Mouse (Mus musculus): ENCODE results near the gene Plekhg5. TPM values are rescaled to one million over a fixed set of nuclear protein-coding genes. Genes with fewer than 3 reads are reported as not detected.

Gene Plekhg5
- total RNA-seq, 2 experiments from 2014 or later: 21.2 to 25.7 TPM

DNA sequence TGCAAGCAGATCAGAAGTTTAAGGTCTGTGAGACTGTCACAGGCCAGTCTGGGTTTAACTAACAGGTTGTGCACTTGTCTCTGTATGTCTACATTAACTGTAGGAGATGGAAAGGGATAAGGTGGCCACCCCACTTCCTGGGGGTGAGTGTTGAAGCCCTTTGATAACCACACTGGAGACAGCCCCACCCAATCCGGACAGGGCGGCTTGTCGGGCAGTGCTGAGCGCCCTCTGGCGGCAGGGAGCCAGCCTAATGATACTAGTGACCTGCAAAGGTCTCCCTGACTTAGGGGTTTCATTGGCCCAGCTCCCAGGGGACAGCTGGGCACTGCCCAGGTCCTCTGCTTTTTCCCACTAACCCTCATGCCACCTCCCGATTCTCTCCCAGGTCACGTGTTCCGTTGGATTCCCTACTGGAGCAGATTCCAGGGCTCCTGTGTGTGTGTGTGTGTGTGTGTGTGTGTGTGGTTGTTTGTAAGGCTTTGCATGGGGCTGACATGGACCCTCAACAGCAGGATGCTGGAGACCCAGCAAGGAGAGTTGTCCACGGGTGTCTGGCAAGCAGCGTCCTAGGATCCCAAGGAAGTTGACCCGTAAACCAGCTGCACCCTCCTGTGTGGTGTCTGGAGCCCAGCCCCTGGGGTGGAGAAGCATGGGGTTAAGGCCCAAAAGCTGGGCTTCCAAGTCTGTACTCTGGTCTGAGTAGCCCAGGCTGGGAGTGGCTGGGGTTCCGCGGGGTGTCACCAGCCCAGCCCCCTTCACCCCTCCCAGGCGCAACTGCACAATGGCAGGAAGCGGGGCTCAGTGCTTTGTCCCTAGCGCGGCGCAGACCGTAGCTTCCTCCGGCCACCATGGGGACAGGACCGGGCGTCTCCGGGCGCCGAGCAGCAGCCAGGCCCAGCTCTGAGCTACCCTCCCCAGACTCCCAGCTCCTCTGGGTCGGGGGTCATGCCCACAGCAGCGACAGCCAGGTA, 23.9 kb downstream of the Plekhg5 start:
- intact Hi-C loops (cut with DNase I): no loop called here
- peak; percentile 76 for DNase-seq

DNA sequence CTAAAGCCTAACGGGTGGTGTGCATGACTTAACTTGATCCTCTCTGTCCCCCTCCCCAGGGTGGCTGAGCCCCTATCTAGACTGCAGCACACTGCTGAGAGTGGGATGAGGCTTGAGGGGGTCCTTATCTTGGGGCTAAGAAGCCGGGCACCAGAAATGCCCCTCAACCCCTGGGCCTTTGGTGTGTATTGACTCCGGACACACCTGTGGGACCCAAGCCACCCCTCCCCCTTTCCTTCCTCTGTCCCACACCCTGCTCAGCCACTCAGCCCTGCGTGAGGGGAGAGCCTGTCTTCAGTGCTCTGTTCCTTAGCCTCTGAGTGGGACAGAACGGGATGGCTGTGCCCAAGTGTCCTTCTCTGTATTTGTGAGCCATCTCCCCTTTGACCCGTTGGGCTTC, 24.6 kb downstream of the Plekhg5 start:
- DNase-seq: no peak

DNA sequence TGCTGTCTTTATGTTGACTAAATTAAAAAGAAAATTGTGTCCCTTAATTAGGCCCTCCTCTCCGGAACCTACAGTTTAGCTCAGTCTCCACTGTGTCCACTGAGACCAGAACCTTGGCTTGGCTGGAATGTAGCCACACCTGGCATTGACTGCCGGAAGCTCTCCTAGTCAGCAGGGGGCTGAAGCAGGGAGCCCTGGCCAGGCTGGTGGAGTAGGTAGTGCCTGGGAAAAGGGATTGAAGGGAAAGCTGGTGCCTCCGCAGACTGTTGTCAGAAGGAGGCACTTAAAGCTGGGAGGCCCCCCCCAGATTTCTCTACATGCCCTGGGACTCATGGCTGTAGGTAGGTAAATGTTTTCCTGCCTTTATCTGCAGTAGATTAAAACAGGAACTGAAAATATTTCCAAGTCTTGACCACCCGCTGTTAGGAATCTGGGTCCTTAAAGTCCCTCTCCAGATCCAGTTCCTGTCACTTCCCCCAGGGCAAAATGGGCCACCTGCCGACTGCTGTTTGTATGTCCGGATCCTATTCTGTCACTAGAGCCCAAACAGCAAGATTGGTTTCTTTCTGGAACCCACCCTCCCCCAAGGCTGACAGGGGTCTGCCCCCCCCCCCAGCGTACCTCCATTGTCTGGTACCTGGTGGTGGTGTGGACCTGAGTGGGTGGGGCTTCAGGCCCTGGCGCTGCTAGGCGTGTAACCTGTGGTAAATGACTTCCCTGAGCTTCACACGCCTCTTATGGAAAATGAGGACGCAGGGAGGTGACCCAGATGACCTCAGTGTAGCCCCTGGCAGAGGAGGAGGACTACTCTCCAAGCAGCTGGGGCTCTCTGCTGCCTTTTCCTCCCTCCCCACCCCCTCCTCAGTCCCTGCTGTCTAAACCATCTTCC, 25.9 kb downstream of the Plekhg5 start:
- DNase-seq: no peak
- intact Hi-C loops (cut with DNase I): no loop called here

More for the DNA sequence above, 24.6 kb downstream of the Plekhg5 start:
- intact Hi-C loops (cut with DNase I): no loop called here

DNA sequence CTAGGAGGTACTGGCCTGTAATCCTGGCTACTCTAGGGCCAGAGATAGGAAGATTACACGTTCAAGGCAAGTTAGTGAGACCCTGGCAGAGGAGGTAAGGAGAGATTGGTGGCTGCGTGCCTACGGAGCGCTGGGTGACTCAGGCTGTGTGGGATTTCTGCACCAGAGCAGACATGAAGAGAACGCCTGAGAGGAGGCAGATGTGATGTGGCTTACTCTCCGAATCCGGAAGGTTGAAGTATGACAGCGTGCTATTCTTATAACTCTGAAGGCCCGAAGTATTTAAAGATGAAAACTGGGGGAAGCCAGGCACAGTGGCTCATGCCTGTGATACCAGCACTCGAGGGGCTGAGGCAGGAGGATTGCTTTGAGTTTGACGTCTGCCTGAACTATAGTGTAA, 28.2 kb downstream of the Plekhg5 start:
- no peak for DNase-seq
- intact Hi-C loops (cut with DNase I): no loop called here

DNA sequence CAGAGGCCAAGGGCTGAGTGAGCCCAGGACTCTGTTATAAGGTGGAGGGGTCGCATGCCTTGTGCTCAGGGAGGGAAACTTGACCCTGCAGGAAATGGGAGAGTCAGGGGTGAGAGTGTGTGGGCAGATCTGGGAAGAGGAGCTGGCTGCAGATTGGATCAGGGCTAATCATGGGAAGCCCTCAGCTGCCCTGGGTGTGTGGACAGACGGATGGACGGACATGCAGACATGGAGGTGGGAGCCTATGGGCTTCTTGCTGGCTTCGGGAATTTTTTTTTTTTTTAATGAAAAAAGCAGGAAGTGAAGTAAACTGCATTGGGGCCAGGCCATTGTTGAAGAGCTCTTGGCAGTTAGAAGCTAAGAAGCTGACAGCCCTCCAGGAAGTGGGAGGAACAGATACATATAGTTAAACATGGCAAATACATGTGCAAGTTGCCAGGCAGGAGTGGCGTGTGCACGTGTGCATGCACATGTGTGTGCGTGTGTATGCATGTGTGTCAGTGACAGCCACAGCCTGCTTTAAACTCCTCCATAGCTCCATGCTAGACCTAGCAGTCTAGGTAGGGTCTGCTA, 28.9 kb downstream of the Plekhg5 start:
- DNase-seq: no peak
- intact Hi-C loops (cut with DNase I): no loop called here

DNA sequence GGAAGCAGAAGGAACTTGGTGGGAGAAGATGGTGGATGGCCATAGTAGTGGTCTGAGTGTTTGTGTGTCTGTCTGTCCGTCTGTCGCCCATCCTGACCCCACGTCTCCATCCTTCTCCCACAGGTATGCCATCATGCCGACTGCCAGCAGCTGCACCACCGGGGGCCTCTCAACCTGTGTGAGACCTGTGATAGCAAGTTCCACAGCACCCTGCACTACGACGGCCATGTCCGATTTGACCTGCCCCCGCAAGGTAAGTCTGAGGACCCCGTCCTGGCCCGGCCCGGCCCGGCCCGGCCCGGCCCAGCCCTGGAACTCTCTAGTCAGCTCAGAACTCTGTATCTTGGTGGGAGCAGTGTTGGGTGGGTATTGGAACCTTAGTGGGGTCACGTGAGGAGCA, 29.6 kb downstream of the Plekhg5 start:
- DNase-seq: no peak
- intact Hi-C loops (cut with DNase I): no loop called here

DNA sequence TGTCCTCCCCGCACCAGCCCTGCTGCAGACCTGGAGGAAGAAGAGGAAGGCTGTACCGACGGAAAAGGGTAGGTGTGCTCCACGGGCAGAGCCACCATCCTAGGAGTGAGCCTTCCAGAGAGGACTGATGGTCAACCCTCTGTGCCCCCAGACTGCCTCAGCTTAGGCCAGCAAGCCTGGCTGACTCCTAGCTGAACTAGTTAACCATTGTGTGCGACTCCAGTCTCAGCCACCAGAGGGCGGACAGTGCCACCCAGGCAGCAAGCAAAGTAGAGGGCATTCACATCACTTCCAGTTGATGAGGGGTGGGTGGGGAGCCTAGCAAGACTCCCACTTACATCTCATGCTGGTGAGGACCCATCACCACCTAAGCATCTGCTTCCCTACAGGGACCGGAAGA, 30.7 kb downstream of the Plekhg5 start:
- DNase-seq: peak; percentile 79
- intact Hi-C loops (cut with DNase I): no loop called here

DNA sequence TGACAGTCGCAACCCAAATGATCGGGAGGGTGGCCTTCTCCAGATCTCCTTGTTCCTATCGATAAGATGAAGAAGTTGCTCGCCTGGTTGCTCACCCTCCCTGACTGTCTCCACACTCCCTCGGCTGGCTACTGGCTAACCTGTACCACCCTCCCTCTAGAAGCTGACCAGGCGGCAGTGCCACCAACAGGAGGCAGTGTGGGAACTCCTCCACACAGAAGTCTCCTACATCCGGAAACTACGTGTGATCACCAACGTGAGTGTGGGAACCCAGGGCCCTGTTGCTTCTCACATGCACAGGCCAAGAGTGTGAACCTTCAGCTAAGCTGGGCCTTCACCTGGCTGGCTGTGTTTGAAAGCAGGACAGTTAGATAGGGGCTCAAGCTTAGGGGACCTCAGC, 34.4 kb downstream of the Plekhg5 start:
- DNase-seq: no peak
- intact Hi-C loops (cut with DNase I): no loop called here

DNA sequence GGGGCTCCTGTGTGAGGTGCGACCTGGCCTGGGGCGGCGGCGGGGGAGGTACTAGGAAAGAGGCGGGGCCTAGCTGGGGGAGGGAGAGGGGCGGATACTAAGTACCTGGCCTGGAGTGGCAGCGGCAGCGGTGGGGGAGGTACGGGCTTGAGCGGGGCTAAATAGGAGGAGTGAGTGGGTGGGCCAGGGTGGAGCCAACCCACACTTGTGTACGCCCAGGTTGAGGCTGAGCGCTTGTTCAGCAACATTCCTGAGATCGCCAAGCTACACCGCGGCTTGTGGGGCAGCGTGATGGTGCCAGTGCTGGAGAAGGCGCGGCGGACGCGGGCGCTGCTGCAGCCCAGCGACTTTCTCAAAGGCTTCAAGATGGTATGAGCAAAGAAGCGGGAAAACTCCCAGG, 35.2 kb downstream of the Plekhg5 start:
- DNase-seq: no peak
- intact Hi-C loops (cut with DNase I): no loop called here

DNA sequence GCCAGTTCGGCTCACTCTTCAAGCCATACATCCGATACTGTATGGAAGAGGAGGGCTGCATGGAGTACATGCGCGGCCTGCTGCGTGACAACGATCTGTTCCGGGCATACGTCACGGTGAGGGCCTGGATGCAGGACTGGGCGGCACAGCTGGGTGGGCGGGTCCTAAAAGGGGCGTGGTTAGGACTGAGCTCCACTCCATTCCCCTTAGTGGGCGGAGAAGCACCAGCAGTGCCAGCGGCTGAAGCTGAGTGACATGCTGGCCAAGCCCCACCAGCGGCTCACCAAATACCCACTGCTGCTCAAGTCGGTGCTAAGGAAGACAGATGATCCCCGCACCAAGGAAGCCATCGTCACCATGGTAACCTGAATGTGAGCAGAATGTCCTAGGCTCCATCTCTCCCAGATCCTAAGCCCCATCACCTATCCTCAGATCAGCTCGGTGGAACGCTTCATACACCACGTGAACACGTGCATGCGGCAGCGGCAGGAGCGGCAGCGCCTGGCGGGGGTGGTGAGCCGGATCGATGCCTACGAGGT, 35.7 kb downstream of the Plekhg5 start:
- intact Hi-C loops (cut with DNase I): no loop called here
- DNase-seq: peak; percentile 80

DNA sequence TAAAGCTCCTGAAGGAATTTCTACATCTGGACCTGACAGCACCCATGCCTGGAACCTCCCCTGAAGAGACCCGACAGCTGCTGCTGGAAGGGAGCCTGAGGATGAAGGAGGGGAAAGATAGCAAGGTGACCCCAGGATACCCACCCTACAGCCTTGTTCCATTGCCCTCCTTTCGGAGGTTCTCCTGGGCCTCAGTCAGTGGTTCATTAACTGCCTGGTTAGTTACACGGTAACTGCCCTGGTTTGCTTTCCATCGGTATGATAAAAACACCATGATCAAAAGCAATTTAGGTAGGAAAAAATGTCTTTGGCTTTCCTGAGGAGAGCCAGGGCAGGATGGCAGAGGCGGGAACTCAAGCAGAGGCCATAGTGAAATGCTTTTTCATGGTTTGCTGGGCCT, 36.4 kb downstream of the Plekhg5 start:
- no peak for DNase-seq
- intact Hi-C loops (cut with DNase I): no loop called here

DNA sequence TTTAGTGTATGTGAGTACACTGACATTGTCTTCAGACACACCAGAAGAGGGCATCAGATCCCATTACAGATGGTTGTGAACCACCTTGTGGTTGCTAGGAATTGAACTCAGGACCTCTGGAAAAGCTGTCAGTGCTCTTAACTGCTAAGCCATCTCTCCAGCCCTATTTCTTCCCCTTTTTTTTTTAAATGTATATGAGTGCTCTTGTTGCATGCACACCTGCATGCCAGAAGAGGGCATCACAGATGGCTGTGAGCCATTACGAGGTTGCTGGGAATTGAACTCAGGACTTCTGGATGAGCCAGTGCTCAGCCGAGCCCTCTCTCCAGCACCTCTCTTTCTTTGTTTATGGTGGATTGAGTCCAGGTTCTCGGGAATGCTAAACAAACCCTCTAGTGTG, 37.2 kb downstream of the Plekhg5 start:
- intact Hi-C loops (cut with DNase I): no loop called here
- no peak for DNase-seq

DNA sequence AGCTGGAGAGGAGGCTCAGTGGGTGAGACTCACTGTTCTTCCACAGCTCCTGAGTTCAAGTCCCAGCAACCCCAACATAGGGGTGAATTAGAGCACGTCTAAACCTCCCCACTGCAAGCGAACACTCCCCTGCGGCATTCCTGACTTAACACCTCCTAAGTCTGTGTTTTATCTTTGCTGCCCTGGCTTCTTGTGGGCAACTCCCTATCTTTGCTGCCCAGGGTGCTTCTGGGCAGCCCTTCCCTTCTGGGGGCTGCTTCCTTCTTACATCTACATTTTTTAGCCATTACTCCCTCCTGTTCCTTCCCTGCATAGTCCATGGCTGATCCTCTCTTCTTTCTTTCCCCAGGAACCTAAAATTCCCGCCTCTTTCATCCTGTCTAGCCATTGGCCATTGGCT, 38.4 kb downstream of the Plekhg5 start:
- DNase-seq: no peak

DNA sequence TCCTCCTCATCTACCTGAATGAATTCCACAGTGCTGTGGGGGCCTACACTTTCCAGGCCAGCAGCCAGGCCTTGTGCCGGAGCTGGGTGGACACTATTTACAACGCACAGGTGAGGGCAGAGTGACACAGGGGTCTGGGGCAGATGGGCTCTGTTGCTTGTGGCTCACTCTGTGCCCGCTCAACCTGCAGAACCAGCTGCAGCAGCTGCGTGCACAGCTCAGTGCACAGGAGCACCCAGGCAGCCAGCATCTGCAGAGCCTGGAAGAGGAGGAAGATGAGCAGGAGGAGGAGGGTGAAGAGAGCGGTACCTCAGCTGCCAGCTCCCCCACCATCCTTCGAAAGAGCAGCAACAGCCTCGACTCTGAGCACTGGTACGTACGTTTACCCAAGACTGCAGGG, 40.0 kb downstream of the Plekhg5 start:
- intact Hi-C loops (cut with DNase I): no loop called here
- DNase-seq: no peak

More for the DNA sequence above, 38.4 kb downstream of the Plekhg5 start:
- intact Hi-C loops (cut with DNase I): no loop called here

DNA sequence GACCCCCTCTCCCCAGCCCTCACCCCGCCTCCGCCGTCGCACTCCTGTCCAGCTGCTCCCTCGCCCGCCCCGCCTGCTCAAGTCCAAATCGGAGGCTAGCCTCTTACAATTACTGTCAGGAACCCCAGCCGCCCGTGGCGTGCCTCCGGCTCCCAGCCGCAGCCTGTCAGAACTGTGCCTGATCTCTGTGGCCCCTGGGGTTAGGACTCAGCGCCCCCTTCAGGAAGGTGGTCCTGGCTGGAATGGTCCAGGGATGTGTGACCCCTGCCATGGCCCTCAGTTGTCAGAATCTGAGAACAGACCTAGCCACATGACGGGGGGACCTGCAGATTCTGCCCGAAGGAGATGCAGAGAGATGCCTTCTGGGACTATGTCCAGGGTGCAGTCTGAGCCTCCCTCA, 41.8 kb downstream of the Plekhg5 start:
- no peak for DNase-seq
- intact Hi-C loops (cut with DNase I): no loop called here

DNA sequence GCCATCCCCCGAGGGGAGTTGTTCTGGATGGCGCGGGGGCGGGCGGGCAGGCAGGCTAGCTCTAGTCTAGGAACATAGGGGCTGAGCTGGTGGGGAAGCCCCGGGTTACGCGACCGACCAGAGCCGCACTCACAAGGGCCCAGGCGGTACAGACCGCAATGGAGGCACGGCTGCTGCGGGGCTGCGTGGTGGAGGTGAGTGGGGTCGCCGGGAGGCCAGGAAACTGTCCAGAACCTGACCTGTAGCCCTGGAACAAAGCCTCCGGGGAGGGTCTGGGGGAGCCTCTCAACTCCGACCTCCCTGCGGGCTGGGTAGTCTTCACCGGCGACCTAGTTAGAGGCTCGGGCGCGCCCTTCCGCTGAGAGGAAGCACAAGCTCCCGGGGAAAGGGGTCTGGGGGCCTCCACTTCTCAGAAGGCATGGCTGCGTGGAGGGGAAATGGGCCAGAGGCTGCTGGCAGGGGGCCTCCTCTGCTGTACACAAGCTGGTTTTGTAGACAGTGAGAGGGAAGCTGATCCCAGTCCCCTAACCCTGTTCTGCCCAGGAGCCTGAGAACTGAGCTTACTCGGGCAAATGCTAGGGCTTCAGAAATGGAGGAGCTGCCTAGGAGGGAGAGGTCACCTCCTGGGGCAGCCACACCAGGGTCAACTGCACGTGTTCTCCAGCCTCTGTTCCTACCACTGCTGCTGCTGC, 43.8 kb downstream of the Plekhg5 start, which contains the start of gene Tnfrsf25:
Gene Tnfrsf25 (plus strand): TSS at position 14 of the 692 bp plus-strand sequence.
- intact Hi-C loops (cut with DNase I): no loop called here
- no peak for DNase-seq

DNA sequence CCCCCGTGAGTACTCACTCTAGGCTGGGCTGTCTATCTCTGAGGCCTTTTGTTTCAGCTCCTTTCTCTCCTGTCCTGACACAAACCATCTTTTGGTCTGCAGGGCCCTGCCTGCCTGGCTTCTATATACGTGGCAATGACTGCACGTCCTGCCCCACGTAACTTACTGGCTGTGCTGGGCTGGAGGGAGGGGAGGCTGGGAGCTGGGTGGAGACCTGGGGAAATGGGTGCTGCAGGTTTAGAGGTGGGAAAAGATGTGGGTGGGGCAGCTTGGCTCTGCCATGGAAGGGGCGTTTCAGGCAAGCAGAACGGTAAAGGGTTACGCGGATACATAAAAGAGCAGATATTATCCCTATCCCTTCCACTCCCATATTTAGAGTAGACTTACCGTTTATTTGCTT, 45.2 kb downstream of the Plekhg5 start:
- no peak for DNase-seq
- intact Hi-C loops (cut with DNase I): no loop called here

DNA sequence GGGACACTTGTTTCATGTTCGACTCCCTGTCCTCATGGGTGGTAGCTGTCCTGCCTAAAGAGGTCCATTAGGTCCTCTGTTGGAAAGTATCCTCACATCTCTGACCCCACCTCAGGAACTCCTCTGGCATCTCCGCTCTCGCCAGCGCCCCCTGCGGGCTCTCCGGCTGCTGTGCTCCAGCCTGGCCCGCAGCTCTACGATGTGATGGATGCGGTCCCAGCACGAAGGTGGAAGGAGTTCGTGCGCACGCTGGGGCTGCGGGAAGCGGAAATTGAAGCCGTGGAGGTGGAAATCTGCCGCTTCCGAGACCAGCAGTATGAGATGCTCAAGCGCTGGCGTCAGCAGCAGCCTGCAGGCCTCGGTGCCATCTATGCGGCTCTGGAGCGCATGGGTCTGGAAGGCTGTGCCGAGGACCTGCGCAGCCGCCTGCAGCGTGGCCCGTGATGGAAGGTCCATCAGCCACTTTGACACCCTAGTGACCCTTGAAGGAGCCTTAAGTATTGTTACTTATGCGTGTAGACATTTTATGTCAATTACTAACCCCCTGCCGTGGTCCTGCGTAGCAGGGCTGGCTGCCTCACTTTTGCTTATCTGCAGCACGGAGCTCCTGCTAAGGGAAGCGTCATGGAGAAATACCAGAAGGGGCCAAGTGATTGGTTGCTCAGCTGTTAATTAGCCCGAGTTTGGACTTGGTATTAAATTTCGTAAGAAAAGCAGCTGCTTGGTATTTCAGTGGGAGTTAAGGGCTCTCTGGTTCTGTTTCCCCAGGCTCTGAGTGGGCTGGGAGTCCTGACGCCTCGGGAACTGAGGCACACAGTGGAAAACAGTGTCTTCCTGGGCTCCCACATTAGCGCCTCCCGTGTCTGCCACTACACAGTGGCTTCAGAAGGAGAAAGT, 47.3 kb downstream of the Plekhg5 start:
- intact Hi-C loops (cut with DNase I): no loop called here
- DNase-seq: peak; percentile 58
